ENCODE assay signal across 16 mouse cellular contexts in the genomic region with DNA sequence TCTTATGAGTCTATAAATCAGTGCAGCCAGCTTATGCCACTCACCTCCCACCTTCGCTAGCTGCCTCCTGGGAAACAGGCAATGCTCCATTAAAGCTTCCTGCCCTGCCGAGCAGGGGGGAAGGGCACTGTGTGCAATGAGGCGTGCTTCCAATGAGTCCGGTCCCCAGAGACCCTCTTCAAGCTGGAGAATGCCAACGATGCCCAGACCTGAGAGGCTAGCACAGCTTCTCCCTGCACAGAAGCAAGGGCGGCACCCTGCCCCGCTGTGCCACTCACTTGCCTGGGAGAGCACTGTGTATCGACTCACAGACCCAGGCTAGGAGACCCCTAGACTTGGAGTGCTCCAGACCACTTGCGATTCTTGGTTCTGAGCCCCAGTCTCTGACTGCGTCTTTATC.
DNase-seq lines count a peak whose midpoint lies in the region; ATAC-seq lines count a peak whose summit lies in the region.
"Had no signal": no experiment of that assay in that cellular context is flagged by ENCODE, and none has a peak within 500 bp of the region (broad histone marks: within the 10 kb centered on the region; RNA-seq: fewer than 3 reads in every experiment).

No protein-coding gene starts in this region.

- H3K36me3 ChIP-seq in kidney, embryonic 15.5 days = no peaks in the 10 kb centered on the region
- H3K36me3 ChIP-seq in neural tube, embryonic 12.5 days = no peaks in the 10 kb centered on the region
- H3K36me3 ChIP-seq in neural tube, embryonic 15.5 days = no peaks in the 10 kb centered on the region
- H3K36me3 ChIP-seq in neural tube, embryonic 13.5 days = no peaks in the 10 kb centered on the region
- H3K36me3 ChIP-seq: G1E; intestine, embryonic 15.5 days had no signal

- H3K27ac ChIP-seq in kidney, embryonic 15.5 days = no peak overlapping the region
- no peak overlapping the region for H3K27ac ChIP-seq in neural tube, embryonic 12.5 days
- no peak overlapping the region for H3K27ac ChIP-seq in neural tube, embryonic 15.5 days (replicated peaks)
- H3K27ac ChIP-seq in neural tube, embryonic 13.5 days (replicated peaks) = no peak overlapping the region
- H3K27ac ChIP-seq: intestine, embryonic 15.5 days had no signal

- ATAC-seq in kidney, embryonic 15.5 days (replicated peaks; ENCODE audit: low FRiP score) = peak; percentile 84
- peak; percentile 50 for ATAC-seq in neural tube, embryonic 12.5 days (ENCODE audit: low FRiP score, low read depth)
- ATAC-seq in neural tube, embryonic 15.5 days (ENCODE audit: low FRiP score) = no peak
- 0 out of 2 replicates have a peak, but pooled peaks have one; percentile 47 for ATAC-seq in neural tube, embryonic 13.5 days (ENCODE audit: low read depth)
- ATAC-seq: intestine, embryonic 15.5 days had no signal

- no peak overlapping the region for H3K4me3 ChIP-seq in kidney, embryonic 15.5 days (replicated peaks)
- H3K4me3 ChIP-seq in neural tube, embryonic 12.5 days = no peak overlapping the region
- H3K4me3 ChIP-seq in neural tube, embryonic 15.5 days (replicated peaks) = no peak overlapping the region
- no peak overlapping the region for H3K4me3 ChIP-seq in neural tube, embryonic 13.5 days
- H3K4me3 ChIP-seq: intestine, embryonic 15.5 days had no signal

- peaks cover 10% of the 10 kb centered on the region for H3K4me1 ChIP-seq in kidney, embryonic 15.5 days
- peaks cover 6% of the 10 kb centered on the region for H3K4me1 ChIP-seq in neural tube, embryonic 12.5 days
- peaks cover 8% of the 10 kb centered on the region for H3K4me1 ChIP-seq in neural tube, embryonic 15.5 days
- peaks cover 17% of the 10 kb centered on the region for H3K4me1 ChIP-seq in neural tube, embryonic 13.5 days (replicated peaks)
- H3K4me1 ChIP-seq: intestine, embryonic 15.5 days had no signal

- WGBS in kidney, embryonic 15.5 days = 32% methylated on average over 10 of the region's 10 CpGs
- WGBS in neural tube, embryonic 12.5 days = 57% methylated on average over 10 of the region's 10 CpGs
- WGBS in neural tube, embryonic 15.5 days = 57% methylated on average over 10 of the region's 10 CpGs
- WGBS in neural tube, embryonic 13.5 days = 50% methylated on average over 10 of the region's 10 CpGs

- peak; percentile 26 to 39 for DNase-seq in cerebellum, postnatal 14 days
- DNase-seq in cerebellum, adult 8-10 months = no peak
- DNase-seq in kidney, adult 18-20 months = no peak
- no peak for DNase-seq in liver
- DNase-seq: cerebellum, adult 2 months; heart, postnatal 36 days; layer of hippocampus, adult 9-11 months; lung, adult 2 months; right cerebral cortex, adult 18-20 months; thymus, postnatal 25 days had no signal

- no peaks in the 10 kb centered on the region for H3K27me3 ChIP-seq in kidney, embryonic 15.5 days
- H3K27me3 ChIP-seq in neural tube, embryonic 12.5 days (replicated peaks) = no peaks in the 10 kb centered on the region
- H3K27me3 ChIP-seq in neural tube, embryonic 15.5 days (replicated peaks) = no peaks in the 10 kb centered on the region
- H3K27me3 ChIP-seq in neural tube, embryonic 13.5 days = no peaks in the 10 kb centered on the region
- H3K27me3 ChIP-seq: intestine, embryonic 15.5 days had no signal

- H3K9ac ChIP-seq in kidney, embryonic 15.5 days = no peak overlapping the region
- H3K9ac ChIP-seq in neural tube, embryonic 12.5 days = no peak overlapping the region
- no peak overlapping the region for H3K9ac ChIP-seq in neural tube, embryonic 15.5 days (replicated peaks)
- no peak overlapping the region for H3K9ac ChIP-seq in neural tube, embryonic 13.5 days
- H3K9ac ChIP-seq: intestine, embryonic 15.5 days had no signal

- peak overlapping the region; percentile 42 for H3K4me2 ChIP-seq in kidney, embryonic 15.5 days
- no peak overlapping the region for H3K4me2 ChIP-seq in neural tube, embryonic 12.5 days (replicated peaks)
- no peak overlapping the region for H3K4me2 ChIP-seq in neural tube, embryonic 15.5 days
- no peak overlapping the region for H3K4me2 ChIP-seq in neural tube, embryonic 13.5 days
- H3K4me2 ChIP-seq: intestine, embryonic 15.5 days had no signal

- H3K9me3 ChIP-seq in kidney, embryonic 15.5 days (replicated peaks) = no peaks in the 10 kb centered on the region
- 0 out of 2 replicates have a peak, but pooled peaks cover 1% of the 10 kb centered on the region for H3K9me3 ChIP-seq in neural tube, embryonic 12.5 days
- H3K9me3 ChIP-seq in neural tube, embryonic 15.5 days (replicated peaks) = no peaks in the 10 kb centered on the region
- H3K9me3 ChIP-seq in neural tube, embryonic 13.5 days = no peaks in the 10 kb centered on the region
- H3K9me3 ChIP-seq: intestine, embryonic 15.5 days had no signal

Comparison
In these comparisons a context has a peak if more than half of its experiments do, and no peak if none do; other contexts are left out.
1. DNase-seq: peak in cerebellum, postnatal 14 days (2 of 2); none in cerebellum, adult 8-10 months (single experiment), kidney, adult 18-20 months (single experiment) and liver (single experiment).